Mouse (Mus musculus): ENCODE measurements around the gene Btg3. TPM values are rescaled to one million over a fixed set of nuclear protein-coding genes. Genes with fewer than 3 reads are reported as not detected.
"Not testable (repeated sequence)": the region's sequence is repeated elsewhere in the genome, so short reads cannot be mapped to it uniquely, and the experiment has no call there.

Btg3 gene
- polyA plus RNA-seq, 1 experiment from 2014 or later, result 25.5 TPM

GRCm38 (mm10) chr16:78375821-78376691, 936 bp downstream of the Btg3 start:
- Histone ChIP-seq H3K9ac (replicated peaks) (peak overlapping the region; percentile 71), H3K36me3 (no peaks in the 10 kb centered on the region), H3K9me3 (no peaks in the 10 kb centered on the region), H3K27ac (replicated peaks) (peak overlapping the region; percentile 36; the same call in 1 of the 2 replicates), H3K4me3 (peak overlapping the region; percentile 96), H3K4me2 (replicated peaks) (peak overlapping the region; percentile 63), H3K27me3 (no peaks in the 10 kb centered on the region), H3K4me1 (peaks cover 5% of the 10 kb centered on the region)
- WGBS, result under 1% methylated on average over 99 of the region's 100 CpGs
- peak; percentile 62 for ATAC-seq (replicated peaks)

GRCm38 (mm10) chr16:78375222-78375621, 1.8 kb downstream of the Btg3 start:
- H3K4me3 ChIP-seq, result peak overlapping the region; percentile 96
- peak overlapping the region; percentile 63 for H3K4me2 ChIP-seq (replicated peaks)
- H3K9me3 ChIP-seq, result no peaks in the 10 kb centered on the region
- WGBS, result 47% methylated on average over 10 of the region's 10 CpGs
- peaks cover 5% of the 10 kb centered on the region for H3K4me1 ChIP-seq
- no peak overlapping the region for H3K9ac ChIP-seq (replicated peaks)
- no peaks in the 10 kb centered on the region for H3K36me3 ChIP-seq
- no peak overlapping the region for H3K27ac ChIP-seq (replicated peaks)
- ATAC-seq (replicated peaks), result no peak
- H3K27me3 ChIP-seq, result no peaks in the 10 kb centered on the region

- Histone ChIP-seq H3K36me3 (no peaks in the 10 kb centered on the region; the same call in 1 of the 2 replicates), H3K4me2 (replicated peaks) (no peak overlapping the region), H3K4me1 (peaks cover 5% of the 10 kb centered on the region), H3K27me3 (no peaks in the 10 kb centered on the region), H3K9ac (replicated peaks) (no peak overlapping the region), H3K4me3 (no peak overlapping the region), H3K9me3 (no peaks in the 10 kb centered on the region), H3K27ac (replicated peaks) (no peak overlapping the region)
- 82% methylated on average over 8 of the region's 8 CpGs for WGBS
- no peak for ATAC-seq (replicated peaks)
Measured at GRCm38 (mm10) chr16:78373743-78374142, 3.2 kb downstream of the Btg3 start.

GRCm38 (mm10) chr16:78372786-78373185, 4.2 kb downstream of the Btg3 start:
- Histone ChIP-seq H3K9me3 (no peaks in the 10 kb centered on the region), H3K27me3 (no peaks in the 10 kb centered on the region), H3K27ac (replicated peaks) (no peak overlapping the region), H3K4me2 (replicated peaks) (no peak overlapping the region), H3K4me3 (no peak overlapping the region), H3K9ac (replicated peaks) (no peak overlapping the region), H3K4me1 (peaks cover 5% of the 10 kb centered on the region), H3K36me3 (peaks cover 2% of the 10 kb centered on the region; the same call in 1 of the 2 replicates)
- WGBS, result 84% methylated on average over 5 of the region's 5 CpGs
- ATAC-seq (replicated peaks), result no peak

- 80% methylated on average over 7 of the region's 7 CpGs for WGBS
- H3K4me3 ChIP-seq, result no peak overlapping the region
- H3K4me2 ChIP-seq (replicated peaks), result no peak overlapping the region
- peaks cover 5% of the 10 kb centered on the region for H3K4me1 ChIP-seq
- H3K9me3 ChIP-seq, result no peaks in the 10 kb centered on the region
- no peak overlapping the region for H3K27ac ChIP-seq (replicated peaks)
- ATAC-seq (replicated peaks), result no peak
- no peak overlapping the region for H3K9ac ChIP-seq (replicated peaks)
- H3K27me3 ChIP-seq, result no peaks in the 10 kb centered on the region
- peaks cover 5% of the 10 kb centered on the region for H3K36me3 ChIP-seq
Measured at GRCm38 (mm10) chr16:78371491-78372046, 5.4 kb downstream of the Btg3 start.

- H3K4me1 ChIP-seq; ATAC-seq (replicated peaks); H3K27me3 ChIP-seq; H3K4me3 ChIP-seq; H3K4me2 ChIP-seq (replicated peaks); H3K27ac ChIP-seq (replicated peaks); H3K9ac ChIP-seq (replicated peaks); H3K9me3 ChIP-seq: not testable (repeated sequence)
- WGBS, result 93% methylated on average over 9 of the region's 9 CpGs
- H3K36me3 ChIP-seq, result peaks cover 17% of the 10 kb centered on the region
Measured at GRCm38 (mm10) chr16:78364554-78364953, 12.4 kb downstream of the Btg3 start.

- no peak for ATAC-seq (replicated peaks)
- no peaks in the 10 kb centered on the region for H3K9me3 ChIP-seq
- H3K4me1 ChIP-seq, result no peaks in the 10 kb centered on the region
- WGBS, result 89% methylated on average over 4 of the region's 4 CpGs
- no peak overlapping the region for H3K9ac ChIP-seq (replicated peaks)
- no peaks in the 10 kb centered on the region for H3K27me3 ChIP-seq
- no peak overlapping the region for H3K27ac ChIP-seq (replicated peaks)
- peaks cover 15% of the 10 kb centered on the region; the same call in 1 of the 2 replicates for H3K36me3 ChIP-seq
- H3K4me2 ChIP-seq (replicated peaks), result no peak overlapping the region
- H3K4me3 ChIP-seq, result no peak overlapping the region
Measured at GRCm38 (mm10) chr16:78361466-78361865, 15.5 kb downstream of the Btg3 start.

- H3K36me3 ChIP-seq, result 0 out of 2 replicates have a peak, but pooled peaks cover 6% of the 10 kb centered on the region
- H3K4me2 ChIP-seq (replicated peaks), result no peak overlapping the region
- H3K4me1 ChIP-seq, result no peaks in the 10 kb centered on the region
- ATAC-seq (replicated peaks), result no peak
- no peak overlapping the region for H3K4me3 ChIP-seq
- no peaks in the 10 kb centered on the region for H3K27me3 ChIP-seq
- 92% methylated on average over 3 of the region's 3 CpGs for WGBS
- H3K9me3 ChIP-seq, result no peaks in the 10 kb centered on the region
- H3K9ac ChIP-seq (replicated peaks), result no peak overlapping the region
- no peak overlapping the region for H3K27ac ChIP-seq (replicated peaks)
Measured at GRCm38 (mm10) chr16:78357757-78358156, 19.2 kb downstream of the Btg3 start.

- Histone ChIP-seq H3K9ac (replicated peaks) (no peak overlapping the region), H3K4me3 (no peak overlapping the region), H3K27ac (replicated peaks) (no peak overlapping the region), H3K36me3 (peaks cover 5% of the 10 kb centered on the region), H3K27me3 (no peaks in the 10 kb centered on the region), H3K9me3 (no peaks in the 10 kb centered on the region), H3K4me1 (no peaks in the 10 kb centered on the region), H3K4me2 (replicated peaks) (no peak overlapping the region)
- no peak for ATAC-seq (replicated peaks)
- 81% methylated on average over 13 of the region's 13 CpGs for WGBS
Measured at GRCm38 (mm10) chr16:78347328-78347926, 29.6 kb downstream of the Btg3 start.

GRCm38 (mm10) chr16:78346662-78347327, 30.2 kb downstream of the Btg3 start:
- H3K27ac ChIP-seq (replicated peaks), result no peak overlapping the region
- no peak overlapping the region for H3K9ac ChIP-seq (replicated peaks)
- H3K4me3 ChIP-seq, result no peak overlapping the region
- no peak overlapping the region for H3K4me2 ChIP-seq (replicated peaks)
- H3K4me1 ChIP-seq, result no peaks in the 10 kb centered on the region
- 78% methylated on average over 2 of the region's 2 CpGs for WGBS
- peaks cover 5% of the 10 kb centered on the region for H3K36me3 ChIP-seq
- H3K9me3 ChIP-seq, result no peaks in the 10 kb centered on the region
- ATAC-seq (replicated peaks), result no peak
- H3K27me3 ChIP-seq, result no peaks in the 10 kb centered on the region

- WGBS, result 79% methylated on average over 6 of the region's 6 CpGs
- no peaks in the 10 kb centered on the region for H3K9me3 ChIP-seq
- H3K4me2 ChIP-seq (replicated peaks), result no peak overlapping the region
- H3K4me1 ChIP-seq, result no peaks in the 10 kb centered on the region
- no peak overlapping the region for H3K27ac ChIP-seq (replicated peaks)
- no peak for ATAC-seq (replicated peaks)
- H3K27me3 ChIP-seq, result no peaks in the 10 kb centered on the region
- H3K4me3 ChIP-seq, result no peak overlapping the region
- H3K36me3 ChIP-seq, result peaks cover 7% of the 10 kb centered on the region
- no peak overlapping the region for H3K9ac ChIP-seq (replicated peaks)
Measured at GRCm38 (mm10) chr16:78343792-78344191, 33.2 kb downstream of the Btg3 start.

GRCm38 (mm10) chr16:78342767-78343166, 34.2 kb downstream of the Btg3 start:
- no peak overlapping the region for H3K4me3 ChIP-seq
- no peak for ATAC-seq (replicated peaks)
- no peak overlapping the region for H3K9ac ChIP-seq (replicated peaks)
- no peak overlapping the region for H3K4me2 ChIP-seq (replicated peaks)
- no peaks in the 10 kb centered on the region for H3K27me3 ChIP-seq
- H3K36me3 ChIP-seq, result peaks cover 7% of the 10 kb centered on the region
- WGBS, result 86% methylated on average over 5 of the region's 5 CpGs
- no peaks in the 10 kb centered on the region for H3K4me1 ChIP-seq
- H3K9me3 ChIP-seq, result no peaks in the 10 kb centered on the region
- H3K27ac ChIP-seq (replicated peaks), result no peak overlapping the region
